Mouse (Mus musculus) embryonic facial prominence, embryonic 14.5 days (tissue): ENCODE data around the gene Mtg1. TPM values are rescaled to one million over a fixed set of nuclear protein-coding genes. Genes with fewer than 3 reads are reported as not detected.

Experiments used
- ATAC-seq: fragments of 200-750 bp; cut with Nextera tagmentation; 2 replicates; pipeline ENCODE4 v1.8.0; 2017; ENCODE audit warnings: low read depth, moderate number of reproducible peaks, moderate TSS enrichment
- DNase-seq: peaks from one replicate; pipeline ENCODE4 v3.0.0-alpha.2; 2015; ENCODE audit warnings: low spot score
- H3K27ac ChIP-seq: fragments of 300-500 bp; sonication (generic); replicated peaks from 2 replicates; pipeline ENCODE4 v1.5.1; 2014; ENCODE audit warnings: low read depth, mild to moderate bottlenecking, low read length, moderate library complexity
- H3K27me3 ChIP-seq: fragments of 300-500 bp; sonication (generic); replicated peaks from 2 replicates; pipeline ENCODE4 v1.6.1; 2014; ENCODE audit warnings: low read length; ENCODE audit not compliant: control insufficient read depth, insufficient read depth
- H3K36me3 ChIP-seq: fragments of 300-500 bp; sonication (generic); 2 replicates; pipeline ENCODE4 v1.6.1; 2014; ENCODE audit warnings: low read length, mixed read lengths; ENCODE audit not compliant: control insufficient read depth, insufficient read depth
- H3K4me1 ChIP-seq: fragments of 300-500 bp; sonication (generic); 2 replicates; pipeline ENCODE4 v1.6.1; 2014; ENCODE audit warnings: antibody characterized with exemption, low read length; ENCODE audit not compliant: control insufficient read depth, insufficient read depth
- H3K4me2 ChIP-seq: fragments of 300-500 bp; sonication (generic); 2 replicates; pipeline ENCODE4 v1.6.1; 2014; ENCODE audit warnings: low read depth, mild to moderate bottlenecking, low read length, moderate library complexity, mixed read lengths
- H3K4me3 ChIP-seq: fragments of 300-500 bp; sonication (generic); 2 replicates; pipeline ENCODE4 v1.5.1; 2014; ENCODE audit warnings: low read depth, mild to moderate bottlenecking, low read length
- H3K9ac ChIP-seq: fragments of 300-500 bp; sonication (generic); 2 replicates; pipeline ENCODE4 v1.6.1; 2014; ENCODE audit warnings: low read depth, mild to moderate bottlenecking, low read length, moderate library complexity, mixed read lengths
- H3K9me3 ChIP-seq: fragments of 300-500 bp; sonication (generic); 2 replicates; pipeline ENCODE4 v1.6.1; 2016; ENCODE audit warnings: low read length; ENCODE audit not compliant: control insufficient read depth
- WGBS: fragments of 180-500 bp; shearing (Covaris S2); extraction: QIAGEN DNeasy Blood & Tissue Kit; methylation state at CpG from one replicate; pipeline ENCODE4 v1.1.7; 2014; 5-methylcytosine and 5-hydroxymethylcytosine counted together
- polyA plus RNA-seq: library from polyadenylated mRNA; unstranded; fragments of >200 nt; fragmentation: Nextera tagmentation; extraction: Ambion mirVana; gene quantifications from 2 replicates; pipeline ENCODE4 v1.2.1, GENCODE M21; 2014

Mtg1 gene
- polyA plus RNA-seq, 1 experiment from 2014 or later: 25.4 TPM

- under 1% methylated on average over 26 of the region's 30 CpGs for WGBS
- Histone ChIP-seq H3K27ac (no peak within 1 kb of the TSS), H3K4me3 (peak within 1 kb of the TSS; percentile 48)
These were observed 35.1 kb upstream of the Mtg1 start, which contains the start of gene Fuom for GRCm38 (mm10) chr7:140101993-140102860. Gene Fuom, minus strand, starts transcription at chr7:140102441.

GRCm38 (mm10) chr7:140104009-140104408 lies 33.4 kb upstream of the Mtg1 start:
- no peak for ATAC-seq
- no peak overlapping the region for H3K4me2 ChIP-seq
- peaks cover 5% of the 10 kb centered on the region; the same call in 1 of the 2 replicates for H3K4me1 ChIP-seq
- no peak for DNase-seq
- no peak overlapping the region for H3K27ac ChIP-seq
- H3K27me3 ChIP-seq: no peaks in the 10 kb centered on the region
- WGBS: 55% methylated on average over 4 of the region's 4 CpGs
- H3K4me3 ChIP-seq: no peak overlapping the region
- H3K9me3 ChIP-seq: no peaks in the 10 kb centered on the region
- peaks cover 40% of the 10 kb centered on the region for H3K36me3 ChIP-seq
- H3K9ac ChIP-seq: no peak overlapping the region

More at GRCm38 (mm10) chr7:140101993-140102860, 35.1 kb upstream of the Mtg1 start, which contains the start of gene Fuom:
- peak; percentile 89 for DNase-seq
- H3K9ac ChIP-seq: peak within 1 kb of the TSS; percentile 67
- H3K36me3 ChIP-seq: peaks cover 22% of the 10 kb centered on the region
- ATAC-seq: peak; percentile 94
- peaks cover 5% of the 10 kb centered on the region; the same call in 1 of the 2 replicates for H3K4me1 ChIP-seq
- no peaks in the 10 kb centered on the region for H3K27me3 ChIP-seq
- H3K4me2 ChIP-seq: peak within 1 kb of the TSS; percentile 76
- H3K9me3 ChIP-seq: no peaks in the 10 kb centered on the region

- Histone ChIP-seq H3K4me2 (no peak overlapping the region), H3K27me3 (no peaks in the 10 kb centered on the region), H3K27ac (no peak overlapping the region), H3K36me3 (peaks cover 56% of the 10 kb centered on the region), H3K4me3 (no peak overlapping the region), H3K4me1 (no peaks in the 10 kb centered on the region), H3K9me3 (no peaks in the 10 kb centered on the region), H3K9ac (no peak overlapping the region)
- ATAC-seq: peak; percentile 34; the same call in 1 of the 2 replicates
- 61% methylated on average over 3 of the region's 3 CpGs for WGBS
- peak; percentile 63 for DNase-seq
These were observed 25.4 kb upstream of the Mtg1 start for GRCm38 (mm10) chr7:140111943-140112342.

GRCm38 (mm10) chr7:140115583-140116328 lies 21.6 kb upstream of the Mtg1 start, which contains the start of gene Paox:
Gene Paox, plus strand, starts transcription at chr7:140115799.
- WGBS: under 1% methylated on average over 22 of the region's 23 CpGs
- peak within 1 kb of the TSS; percentile 80 for H3K9ac ChIP-seq

GRCm38 (mm10) chr7:140116329-140117054 lies 20.9 kb upstream of the Mtg1 start, which contains the start of gene Echs1:
Gene Echs1, minus strand, starts transcription at chr7:140116476.
- DNase-seq (peak; percentile 94), ATAC-seq (peak; percentile 94)
- Histone ChIP-seq H3K4me2 (peak within 1 kb of the TSS; percentile 89), H3K9ac (peak within 1 kb of the TSS; percentile 80), H3K4me1 (no peaks in the 10 kb centered on the region), H3K9me3 (no peaks in the 10 kb centered on the region), H3K36me3 (peaks cover 14% of the 10 kb centered on the region; the same call in 1 of the 2 replicates), H3K4me3 (peak within 1 kb of the TSS; percentile 82), H3K27me3 (no peaks in the 10 kb centered on the region), H3K27ac (peak within 1 kb of the TSS; percentile 85)
- WGBS: 5% methylated on average over 22 of the region's 28 CpGs

More at GRCm38 (mm10) chr7:140115583-140116328, 21.6 kb upstream of the Mtg1 start, which contains the start of gene Paox:
- Histone ChIP-seq H3K27ac (peak within 1 kb of the TSS; percentile 85), H3K4me3 (peak within 1 kb of the TSS; percentile 82), H3K36me3 (peaks cover 18% of the 10 kb centered on the region), H3K4me1 (no peaks in the 10 kb centered on the region), H3K9me3 (no peaks in the 10 kb centered on the region), H3K4me2 (peak within 1 kb of the TSS; percentile 89), H3K27me3 (no peaks in the 10 kb centered on the region)
- ATAC-seq (peak; percentile 79), DNase-seq (peak; percentile 86)

GRCm38 (mm10) chr7:140120484-140120883 lies 16.9 kb upstream of the Mtg1 start:
- DNase-seq (no peak), ATAC-seq (no peak)
- no peak overlapping the region for H3K9ac ChIP-seq
- H3K27ac ChIP-seq: no peak overlapping the region
- no peak overlapping the region for H3K4me2 ChIP-seq
- no peaks in the 10 kb centered on the region for H3K36me3 ChIP-seq
- H3K9me3 ChIP-seq: no peaks in the 10 kb centered on the region
- no peaks in the 10 kb centered on the region for H3K4me1 ChIP-seq
- H3K27me3 ChIP-seq: no peaks in the 10 kb centered on the region
- 91% methylated on average over 2 of the region's 2 CpGs for WGBS
- no peak overlapping the region for H3K4me3 ChIP-seq

GRCm38 (mm10) chr7:140121338-140121910 lies 15.9 kb upstream of the Mtg1 start:
- no peak overlapping the region for H3K9ac ChIP-seq
- 63% methylated on average over 12 of the region's 13 CpGs for WGBS
- no peaks in the 10 kb centered on the region for H3K27me3 ChIP-seq
- DNase-seq (no peak), ATAC-seq (no peak)
- H3K36me3 ChIP-seq: no peaks in the 10 kb centered on the region
- no peaks in the 10 kb centered on the region for H3K4me1 ChIP-seq
- H3K4me2 ChIP-seq: no peak overlapping the region
- H3K4me3 ChIP-seq: no peak overlapping the region
- no peaks in the 10 kb centered on the region for H3K9me3 ChIP-seq
- H3K27ac ChIP-seq: no peak overlapping the region
